ENCODE assay signal across 8 mouse cellular contexts in genomic region chrX:52745917-52746316, GRCm38 (mm10). TPM values are rescaled to one million over a fixed set of nuclear protein-coding genes. Genes with fewer than 3 reads are reported as not detected.
DNase-seq lines count a peak whose midpoint lies in the region; ATAC-seq and TF ChIP-seq lines count a peak whose summit lies in the region.

No protein-coding gene starts in this region.

- in situ Hi-C loops in ES-E14 (cut with MboI; ENCODE audit: low sequenced_read_pairs in 2 of 2, unreplicated experiment in 2 of 2), result no loop called here

- no peak overlapping the region for H3K27ac ChIP-seq in kidney, adult 2 months (ENCODE audit: insufficient read depth, low read depth, low read length)
- H3K27ac ChIP-seq in kidney, embryonic 14.5 days (ENCODE audit: low read depth, low read length), result no peak overlapping the region
- H3K27ac ChIP-seq in ES-E14 (ENCODE audit: insufficient read depth, low read depth, low read length, poor library complexity, severe bottlenecking), result peak overlapping the region; percentile 81; the same call in 1 of the 2 replicates
- H3K27ac ChIP-seq in liver, postnatal 0 days (ENCODE audit: low read depth), result no peak overlapping the region

- TF ChIP-seq EP300 in liver, postnatal 0 days (IDR thresholded peaks at IDR 0.05; ENCODE audit: low read depth), result no peak

- H3K4me1 ChIP-seq in kidney, adult 2 months (ENCODE audit: control insufficient read depth, insufficient read depth, low read length), result no peaks in the 10 kb centered on the region; the same call in 1 of the 2 replicates
- H3K4me1 ChIP-seq in kidney, embryonic 14.5 days (ENCODE audit: control insufficient read depth, insufficient read depth, low read length), result no peaks in the 10 kb centered on the region
- H3K4me1 ChIP-seq in ES-E14 (ENCODE audit: control insufficient read depth in 2 of 2, insufficient read depth in 2 of 2, low read length in 2 of 2, poor library complexity in 1 of 2), result peaks cover 0 to 6% of the 10 kb centered on the region in 2 experiments; a peak in 1 of 4 replicates
- H3K4me1 ChIP-seq in liver, postnatal 0 days (ENCODE audit: insufficient read depth), result peaks cover 3% of the 10 kb centered on the region; the same call in 1 of the 2 replicates

- no peaks in the 10 kb centered on the region for H3K36me3 ChIP-seq in kidney, adult 2 months (ENCODE audit: control insufficient read depth, insufficient read depth, low read length)
- no peaks in the 10 kb centered on the region for H3K36me3 ChIP-seq in kidney, embryonic 14.5 days (ENCODE audit: control insufficient read depth, insufficient read depth, low read length)
- peaks cover 8% of the 10 kb centered on the region for H3K36me3 ChIP-seq in ES-E14 (ENCODE audit: control insufficient read depth, insufficient read depth, low read length, poor library complexity, severe bottlenecking)
- no peaks in the 10 kb centered on the region for H3K36me3 ChIP-seq in liver, postnatal 0 days (replicated peaks; ENCODE audit: insufficient read depth, low read length)

- no peak for TF ChIP-seq CTCF in kidney, adult 2 months (conservative IDR thresholded peaks at IDR 0.05; ENCODE audit: insufficient read depth, insufficient read length, low read depth, low read length)
- no peak for TF ChIP-seq CTCF in liver, postnatal 0 days (IDR thresholded peaks at IDR 0.05; ENCODE audit: low read depth)

- H3K4me3 ChIP-seq in kidney, adult 2 months (ENCODE audit: insufficient read depth, low read depth, low read length), result no peak overlapping the region
- no peak overlapping the region for H3K4me3 ChIP-seq in kidney, embryonic 14.5 days (ENCODE audit: low read length)
- H3K4me3 ChIP-seq in ES-E14 (ENCODE audit: insufficient read depth in 1 of 2, low read depth in 1 of 2, low read length in 2 of 2, poor library complexity in 1 of 2, severe bottlenecking in 1 of 2), result peak overlapping the region; percentile 31 to 52; a peak in 3 of 4 replicates
- H3K4me3 ChIP-seq in liver, postnatal 0 days (ENCODE audit: low read depth, low read length), result no peak overlapping the region

- no peak overlapping the region; the same call in 1 of the 2 replicates for H3K4me2 ChIP-seq in kidney, embryonic 14.5 days (replicated peaks; ENCODE audit: low read depth, low read length)
- H3K4me2 ChIP-seq in liver, postnatal 0 days (ENCODE audit: low read depth, low read length), result peak overlapping the region; percentile 69; the same call in 1 of the 2 replicates

- 4% methylated on average over 10 of the region's 10 CpGs for WGBS in kidney, adult 2 months
- WGBS in kidney, embryonic 14.5 days, result 21% methylated on average over 10 of the region's 10 CpGs
- WGBS in liver, postnatal 0 days (ENCODE audit: insufficient replicate concordance), result 11% methylated on average over 10 of the region's 10 CpGs

- H3K9ac ChIP-seq in kidney, embryonic 14.5 days (ENCODE audit: low read depth, low read length), result no peak overlapping the region
- no peak overlapping the region for H3K9ac ChIP-seq in ES-E14 (ENCODE audit: insufficient read depth, low read depth, low read length, poor library complexity, severe bottlenecking)
- no peak overlapping the region for H3K9ac ChIP-seq in liver, postnatal 0 days (replicated peaks)

- DNase-seq in embryo, embryonic 10.5 days (ENCODE audit: low spot score), result peak; percentile 42
- no peak for DNase-seq in embryo, embryonic 10 days (ENCODE audit: low spot score)
- DNase-seq in kidney, adult 2 months, result peak; percentile 9
- no peak for DNase-seq in ES-E14 (ENCODE audit: low read depth, low spot score)
- peak; percentile 12 for DNase-seq in liver, postnatal 0 days
- DNase-seq in frontal cortex, postnatal 25 days (ENCODE audit: low spot score in 2 of 2), result no peak
- DNase-seq in adrenal gland, postnatal 36 days, result no peak

- ATAC-seq in kidney, embryonic 14.5 days (ENCODE audit: low FRiP score, low TSS enrichment), result no peak
- ATAC-seq in liver, postnatal 0 days, result no peak

- H3K27me3 ChIP-seq in kidney, adult 2 months (replicated peaks; ENCODE audit: control insufficient read depth, insufficient read depth, low read length), result no peaks in the 10 kb centered on the region
- H3K27me3 ChIP-seq in kidney, embryonic 14.5 days (ENCODE audit: control insufficient read depth, insufficient read depth, low read length), result peaks cover 7% of the 10 kb centered on the region
- peaks cover 20% of the 10 kb centered on the region for H3K27me3 ChIP-seq in liver, postnatal 0 days (ENCODE audit: insufficient read depth, low read length)

- no peak for TF ChIP-seq POLR2A in kidney, adult 2 months (IDR thresholded peaks at IDR 0.05; ENCODE audit: low read depth, low read length)

- no peaks in the 10 kb centered on the region for H3K9me3 ChIP-seq in kidney, embryonic 14.5 days (ENCODE audit: control insufficient read depth, low read length)
- H3K9me3 ChIP-seq in ES-E14 (ENCODE audit: control insufficient read depth, insufficient read depth, low read depth, low read length), result no peaks in the 10 kb centered on the region
- H3K9me3 ChIP-seq in liver, postnatal 0 days (ENCODE audit: low read length), result no peaks in the 10 kb centered on the region

TF ChIP-seq in ES-E14, 5 proteins besides CTCF, POLR2A, EP300 and RAD21:
- TF ChIP-seq ZNF384 (IDR thresholded peaks at IDR 0.05; ENCODE audit: low read depth, low read length) (peak; percentile 74), HCFC1 (IDR thresholded peaks at IDR 0.05; ENCODE audit: borderline replicate concordance, insufficient read depth, low read length) (no peak), MAFK (IDR thresholded peaks at IDR 0.05; ENCODE audit: insufficient read depth, low read depth, low read length) (no peak), CHD2 (IDR thresholded peaks at IDR 0.05; ENCODE audit: low read depth, low read length) (no peak), ZC3H11A (IDR thresholded peaks at IDR 0.05; ENCODE audit: borderline replicate concordance, low read depth, low read length) (no peak)

RNA-seq across cellular contexts. Expression of gene Ccdc160, which starts 45.1 kb away (rescaled TPM):
- polyA plus RNA-seq in kidney, adult 2 months (2012; rRNA removed), result 1.0 and 1.1 TPM in 2 replicates
- polyA plus RNA-seq in kidney, embryonic 14.5 days (2014; fragmentation: Nextera tagmentation; extraction: Ambion mirVana), result 4.6 and 4.7 TPM in 2 replicates
- total RNA-seq in ES-E14 (2012; rRNA removed), result 3.4 and 4.3 TPM in 2 replicates
- 0.09 and 0.29 TPM in 2 replicates for polyA plus RNA-seq in liver, postnatal 0 days (2015; fragmentation: Nextera tagmentation; extraction: Ambion mirVana)
- total RNA-seq in adrenal gland, postnatal 36 days (2021), result 10 to 100 TPM; 16.9 to 21.1 TPM

Comparison
In these comparisons a context has a peak if more than half of its experiments do, and no peak if none do; other contexts are left out.
1. DNase-seq: peak in embryo, embryonic 10.5 days (single experiment), kidney, adult 2 months (single experiment) and liver, postnatal 0 days (single experiment); none in embryo, embryonic 10 days (single experiment), ES-E14 (single experiment), frontal cortex, postnatal 25 days (0 of 2) and adrenal gland, postnatal 36 days (0 of 2).
2. H3K4me3 ChIP-seq: peak in ES-E14 (2 of 2); none in kidney, adult 2 months (single experiment), kidney, embryonic 14.5 days (single experiment) and liver, postnatal 0 days (single experiment).